Mouse (Mus musculus) gastrocnemius, adult 2 months (tissue): ENCODE results near the gene Kank3. TPM values are rescaled to one million over a fixed set of nuclear protein-coding genes. Genes with fewer than 3 reads are reported as not detected.

Source experiments
- DNase-seq: peaks from one replicate; pipeline ENCODE4 v3.0.0; 2022
- H3K27ac ChIP-seq: fragments of 200-600 bp; 2 replicates; pipeline ENCODE4 v1.8.1; 2022; ENCODE audit warnings: mild to moderate bottlenecking
- H3K4me3 ChIP-seq: fragments of 200-600 bp; 2 replicates; pipeline ENCODE4 v1.8.1; 2022; ENCODE audit warnings: mild to moderate bottlenecking, moderate library complexity
- CTCF ChIP-seq: fragments of 200-600 bp; IDR thresholded peaks from 2 replicates; pipeline ENCODE4 v1.8.1; 2022; ENCODE audit warnings: antibody characterized with exemption, mild to moderate bottlenecking, moderate library complexity
- intact Hi-C: fragments of 180-260 bp; cut with DNase I; formaldehyde crosslinking; loops from one replicate; pipeline ENCODE4 v1.15.1; 2025
- total RNA-seq, 2 experiments: library from RNA; stranded (reverse); gene quantifications; 2 replicates each; pipeline ENCODE4 v1.2.3; 2021

Kank3 gene
- total RNA-seq, 2 experiments from 2014 or later = 15.7 to 24.5 TPM

GRCm38 (mm10) chr17:33782067-33782466, 28.3 kb upstream of the Kank3 start:
- intact Hi-C loops = no loop called here
- DNase-seq = no peak
- peak; percentile 8; the same call in 1 of the 2 replicates for TF ChIP-seq CTCF
- H3K4me3 ChIP-seq = peak overlapping the region; percentile 80
- peak overlapping the region; percentile 91 for H3K27ac ChIP-seq

GRCm38 (mm10) chr17:33783408-33783807, 26.9 kb upstream of the Kank3 start:
- no peak for TF ChIP-seq CTCF
- DNase-seq = peak; percentile 88
- intact Hi-C loops = no loop called here
- peak overlapping the region; percentile 91 for H3K27ac ChIP-seq
- no peak overlapping the region for H3K4me3 ChIP-seq

GRCm38 (mm10) chr17:33784939-33785338, 25.4 kb upstream of the Kank3 start:
- TF ChIP-seq CTCF = no peak

GRCm38 (mm10) chr17:33786375-33786774, 23.9 kb upstream of the Kank3 start:
- DNase-seq = no peak
- TF ChIP-seq CTCF = no peak
- Histone ChIP-seq H3K27ac (no peak overlapping the region), H3K4me3 (no peak overlapping the region)
- intact Hi-C loops = no loop called here

More at GRCm38 (mm10) chr17:33784939-33785338, 25.4 kb upstream of the Kank3 start:
- peak overlapping the region; percentile 29; the same call in 1 of the 2 replicates for H3K27ac ChIP-seq
- no peak overlapping the region for H3K4me3 ChIP-seq
- intact Hi-C loops = no loop called here
- DNase-seq = no peak

GRCm38 (mm10) chr17:33788732-33789131, 21.6 kb upstream of the Kank3 start:
- no peak for TF ChIP-seq CTCF
- H3K27ac ChIP-seq = peak overlapping the region; percentile 77
- no peak for DNase-seq

GRCm38 (mm10) chr17:33798306-33798705, 12.0 kb upstream of the Kank3 start:
- intact Hi-C loops = no loop called here
- peak; percentile 63 for TF ChIP-seq CTCF
- no peak overlapping the region for H3K4me3 ChIP-seq
- no peak overlapping the region for H3K27ac ChIP-seq
- DNase-seq = no peak

More at GRCm38 (mm10) chr17:33788732-33789131, 21.6 kb upstream of the Kank3 start:
- intact Hi-C loops = no loop called here
- no peak overlapping the region for H3K4me3 ChIP-seq

- no peak overlapping the region for H3K27ac ChIP-seq
- intact Hi-C loops = no loop called here
- DNase-seq = no peak
- no peak for TF ChIP-seq CTCF
- no peak overlapping the region for H3K4me3 ChIP-seq
Observed at GRCm38 (mm10) chr17:33799277-33799676, 11.0 kb upstream of the Kank3 start.

- TF ChIP-seq CTCF = peak; percentile 60
- intact Hi-C loops = loop anchor here (1.0 to 5.0 kb wide), 2 partner anchors 56 to 75 kb away; no protein-coding TSS in a partner anchor
- no peak overlapping the region for H3K4me3 ChIP-seq
- no peak for DNase-seq
- H3K27ac ChIP-seq = no peak overlapping the region
Observed at GRCm38 (mm10) chr17:33802221-33802620, 8.1 kb upstream of the Kank3 start.

- no peak for DNase-seq
- H3K27ac ChIP-seq = no peak overlapping the region
- no peak overlapping the region for H3K4me3 ChIP-seq
- TF ChIP-seq CTCF = no peak
- intact Hi-C loops = loop anchor here (5.0 kb wide), 1 partner anchor 77 kb away; no protein-coding TSS in a partner anchor
Observed at GRCm38 (mm10) chr17:33804205-33804604, 6.1 kb upstream of the Kank3 start.

- Histone ChIP-seq H3K27ac (no peak overlapping the region), H3K4me3 (no peak overlapping the region)
- intact Hi-C loops = loop anchor here (5.0 kb wide), 1 partner anchor 77 kb away; no protein-coding TSS in a partner anchor
- DNase-seq = no peak
- no peak for TF ChIP-seq CTCF
Observed at GRCm38 (mm10) chr17:33804745-33805144, 5.6 kb upstream of the Kank3 start.

- H3K4me3 ChIP-seq = no peak overlapping the region
- intact Hi-C loops = no loop called here
- TF ChIP-seq CTCF = no peak
- DNase-seq = no peak
- H3K27ac ChIP-seq = no peak overlapping the region
Observed at GRCm38 (mm10) chr17:33807181-33807888, 3.0 kb upstream of the Kank3 start.

GRCm38 (mm10) chr17:33808192-33808591, 2.1 kb upstream of the Kank3 start:
- no peak for TF ChIP-seq CTCF
- Histone ChIP-seq H3K4me3 (no peak overlapping the region), H3K27ac (no peak overlapping the region)
- DNase-seq = no peak
- intact Hi-C loops = no loop called here

GRCm38 (mm10) chr17:33811142-33811516, 810 bp downstream of the Kank3 start:
- Histone ChIP-seq H3K27ac (peak overlapping the region; percentile 93), H3K4me3 (peak overlapping the region; percentile 85)
- intact Hi-C loops = no loop called here
- TF ChIP-seq CTCF = no peak
- DNase-seq = no peak

- no peak for TF ChIP-seq CTCF
- intact Hi-C loops = no loop called here
- DNase-seq = no peak
- peak overlapping the region; percentile 85 for H3K4me3 ChIP-seq
- peak overlapping the region; percentile 93 for H3K27ac ChIP-seq
Observed at GRCm38 (mm10) chr17:33812475-33812874, 2.2 kb downstream of the Kank3 start.
